Mouse (Mus musculus) midbrain, embryonic 12.5 days (tissue): ENCODE measurements around the gene Zmynd8. TPM values are rescaled to one million over a fixed set of nuclear protein-coding genes. Genes with fewer than 3 reads are reported as not detected.

ENCODE experiments used
- ATAC-seq: fragments of 200-750 bp; cut with Nextera tagmentation; 2 replicates; pipeline ENCODE4 v1.8.0; 2017; ENCODE audit warnings: low read depth, moderate TSS enrichment, moderate library complexity; ENCODE audit not compliant: low FRiP score
- H3K27ac ChIP-seq: fragments of 300-500 bp; sonication (generic); replicated peaks from 2 replicates; pipeline ENCODE4 v1.5.1; 2016; ENCODE audit warnings: mild to moderate bottlenecking
- H3K27me3 ChIP-seq: fragments of 300-500 bp; sonication (generic); 2 replicates; pipeline ENCODE4 v1.6.1; 2016; ENCODE audit warnings: mild to moderate bottlenecking
- H3K36me3 ChIP-seq: fragments of 300-500 bp; sonication (generic); 2 replicates; pipeline ENCODE4 v1.6.1; 2016
- H3K4me1 ChIP-seq: fragments of 300-500 bp; sonication (generic); 2 replicates; pipeline ENCODE4 v1.6.1; 2016
- H3K4me2 ChIP-seq: fragments of 300-500 bp; sonication (generic); replicated peaks from 2 replicates; pipeline ENCODE4 v1.6.1; 2016; ENCODE audit warnings: mild to moderate bottlenecking, moderate library complexity
- H3K4me3 ChIP-seq: fragments of 300-500 bp; sonication (generic); 2 replicates; pipeline ENCODE4 v1.5.1; 2016; ENCODE audit warnings: mild to moderate bottlenecking
- H3K9ac ChIP-seq: fragments of 300-500 bp; sonication (generic); replicated peaks from 2 replicates; pipeline ENCODE4 v1.6.1; 2016; ENCODE audit warnings: mild to moderate bottlenecking, moderate library complexity
- H3K9me3 ChIP-seq: fragments of 300-500 bp; sonication (generic); 2 replicates; pipeline ENCODE4 v1.6.1; 2016; ENCODE audit warnings: mild to moderate bottlenecking
- WGBS: fragments of 180-500 bp; shearing (Covaris S2); methylation state at CpG from one replicate; pipeline ENCODE4 v1.1.7; 2016; 5-methylcytosine and 5-hydroxymethylcytosine counted together
- polyA plus RNA-seq: library from polyadenylated mRNA; unstranded; fragments of >200 nt; fragmentation: Nextera tagmentation; extraction: Ambion mirVana; gene quantifications from 2 replicates; pipeline ENCODE4 v1.2.1, GENCODE M21; 2016

The Zmynd8 gene
- polyA plus RNA-seq, 1 experiment from 2014 or later = 71.2 TPM

GRCm38 (mm10) chr2:165852896-165853633 is 45.8 kb downstream of the Zmynd8 start:
- Histone ChIP-seq H3K36me3 (peaks cover 31% of the 10 kb centered on the region), H3K27ac (0 out of 2 replicates have a peak overlapping the region, but pooled peaks have one; percentile 15), H3K9ac (no peak overlapping the region), H3K4me3 (no peak overlapping the region), H3K4me1 (peaks cover 64% of the 10 kb centered on the region), H3K4me2 (no peak overlapping the region), H3K9me3 (no peaks in the 10 kb centered on the region), H3K27me3 (no peaks in the 10 kb centered on the region)
- no peak for ATAC-seq
- 87% methylated on average over 9 of the region's 9 CpGs for WGBS

- no peak for ATAC-seq
- peaks cover 36% of the 10 kb centered on the region for H3K36me3 ChIP-seq
- 92% methylated on average over 11 of the region's 11 CpGs for WGBS
These were observed 46.4 kb downstream of the Zmynd8 start for GRCm38 (mm10) chr2:165852453-165852852.

GRCm38 (mm10) chr2:165851811-165852415 is 46.9 kb downstream of the Zmynd8 start:
- Histone ChIP-seq H3K4me2 (no peak overlapping the region), H3K27ac (peak overlapping the region; percentile 35; the same call in 1 of the 2 replicates), H3K4me3 (no peak overlapping the region), H3K4me1 (peaks cover 53% of the 10 kb centered on the region), H3K27me3 (no peaks in the 10 kb centered on the region), H3K9me3 (no peaks in the 10 kb centered on the region), H3K36me3 (peaks cover 37% of the 10 kb centered on the region), H3K9ac (no peak overlapping the region)
- ATAC-seq = no peak
- 94% methylated on average over 13 of the region's 13 CpGs for WGBS

More at GRCm38 (mm10) chr2:165852453-165852852, 46.4 kb downstream of the Zmynd8 start:
- Histone ChIP-seq H3K4me2 (no peak overlapping the region), H3K27me3 (no peaks in the 10 kb centered on the region), H3K27ac (no peak overlapping the region), H3K9ac (no peak overlapping the region), H3K9me3 (no peaks in the 10 kb centered on the region), H3K4me1 (peaks cover 58% of the 10 kb centered on the region), H3K4me3 (no peak overlapping the region)

GRCm38 (mm10) chr2:165850826-165851225 is 48.0 kb downstream of the Zmynd8 start:
- ATAC-seq = no peak
- peaks cover 42% of the 10 kb centered on the region for H3K4me1 ChIP-seq
- H3K36me3 ChIP-seq = peaks cover 48% of the 10 kb centered on the region
- no peak overlapping the region for H3K9ac ChIP-seq
- WGBS = 84% methylated on average over 6 of the region's 6 CpGs
- H3K9me3 ChIP-seq = no peaks in the 10 kb centered on the region
- no peak overlapping the region for H3K27ac ChIP-seq
- no peaks in the 10 kb centered on the region for H3K27me3 ChIP-seq
- H3K4me2 ChIP-seq = no peak overlapping the region
- no peak overlapping the region for H3K4me3 ChIP-seq

- ATAC-seq = 0 out of 2 replicates have a peak, but pooled peaks have one; percentile 38
- Histone ChIP-seq H3K9ac (no peak overlapping the region), H3K4me1 (peaks cover 26% of the 10 kb centered on the region), H3K4me2 (no peak overlapping the region), H3K4me3 (no peak overlapping the region), H3K27ac (peak overlapping the region; percentile 47), H3K27me3 (no peaks in the 10 kb centered on the region), H3K36me3 (peaks cover 65% of the 10 kb centered on the region), H3K9me3 (no peaks in the 10 kb centered on the region)
- 41% methylated on average over 5 of the region's 5 CpGs for whole genome bisulfite sequencing
These were observed 49.7 kb downstream of the Zmynd8 start for GRCm38 (mm10) chr2:165849129-165849528.

GRCm38 (mm10) chr2:165846787-165847186 is 52.0 kb downstream of the Zmynd8 start:
- no peak overlapping the region for H3K4me3 ChIP-seq
- H3K4me1 ChIP-seq = peaks cover 17% of the 10 kb centered on the region
- no peaks in the 10 kb centered on the region for H3K27me3 ChIP-seq
- WGBS = 89% methylated on average over 8 of the region's 8 CpGs
- H3K36me3 ChIP-seq = peaks cover 80% of the 10 kb centered on the region
- H3K27ac ChIP-seq = no peak overlapping the region
- no peaks in the 10 kb centered on the region for H3K9me3 ChIP-seq
- no peak for ATAC-seq
- H3K9ac ChIP-seq = no peak overlapping the region
- H3K4me2 ChIP-seq = no peak overlapping the region

GRCm38 (mm10) chr2:165845490-165845889 is 53.3 kb downstream of the Zmynd8 start:
- Histone ChIP-seq H3K36me3 (peaks cover 80% of the 10 kb centered on the region), H3K9ac (no peak overlapping the region), H3K4me3 (no peak overlapping the region), H3K4me1 (peaks cover 15% of the 10 kb centered on the region), H3K9me3 (no peaks in the 10 kb centered on the region), H3K27me3 (no peaks in the 10 kb centered on the region), H3K27ac (no peak overlapping the region), H3K4me2 (no peak overlapping the region)
- WGBS = 90% methylated on average over 22 of the region's 22 CpGs
- no peak for ATAC-seq

- H3K9me3 ChIP-seq = no peaks in the 10 kb centered on the region
- H3K4me2 ChIP-seq = no peak overlapping the region
- WGBS = 96% methylated on average over 6 of the region's 6 CpGs
- H3K4me3 ChIP-seq = no peak overlapping the region
- H3K36me3 ChIP-seq = peaks cover 92% of the 10 kb centered on the region
- no peaks in the 10 kb centered on the region for H3K27me3 ChIP-seq
- peaks cover 11% of the 10 kb centered on the region; the same call in 1 of the 2 replicates for H3K4me1 ChIP-seq
- ATAC-seq = no peak
- no peak overlapping the region for H3K9ac ChIP-seq
- no peak overlapping the region for H3K27ac ChIP-seq
These were observed 55.5 kb downstream of the Zmynd8 start for GRCm38 (mm10) chr2:165843350-165843749.

- H3K27me3 ChIP-seq = no peaks in the 10 kb centered on the region
- H3K36me3 ChIP-seq = peaks cover 96% of the 10 kb centered on the region
- peaks cover 11% of the 10 kb centered on the region; the same call in 1 of the 2 replicates for H3K4me1 ChIP-seq
- no peak for ATAC-seq
- no peak overlapping the region for H3K4me2 ChIP-seq
- WGBS = 99% methylated on average over 10 of the region's 10 CpGs
- H3K9me3 ChIP-seq = no peaks in the 10 kb centered on the region
- H3K9ac ChIP-seq = 0 out of 2 replicates have a peak overlapping the region, but pooled peaks have one; percentile 2
- no peak overlapping the region for H3K27ac ChIP-seq
- H3K4me3 ChIP-seq = no peak overlapping the region
These were observed 56.6 kb downstream of the Zmynd8 start for GRCm38 (mm10) chr2:165842241-165842640.

- Histone ChIP-seq H3K36me3 (peaks cover 99% of the 10 kb centered on the region), H3K4me3 (no peak overlapping the region), H3K27ac (no peak overlapping the region), H3K9me3 (no peaks in the 10 kb centered on the region), H3K4me1 (peaks cover 11% of the 10 kb centered on the region; the same call in 1 of the 2 replicates), H3K9ac (no peak overlapping the region), H3K4me2 (no peak overlapping the region), H3K27me3 (no peaks in the 10 kb centered on the region)
- WGBS = 88% methylated on average over 6 of the region's 6 CpGs
- ATAC-seq = no peak
These were observed 57.0 kb downstream of the Zmynd8 start for GRCm38 (mm10) chr2:165841805-165842204.

- peaks cover 99% of the 10 kb centered on the region for H3K36me3 ChIP-seq
These were observed 58.0 kb downstream of the Zmynd8 start for GRCm38 (mm10) chr2:165840852-165841251.

GRCm38 (mm10) chr2:165839317-165839652 is 59.5 kb downstream of the Zmynd8 start:
- Histone ChIP-seq H3K27ac (peak overlapping the region; percentile 54), H3K9ac (no peak overlapping the region), H3K4me3 (no peak overlapping the region), H3K9me3 (no peaks in the 10 kb centered on the region), H3K4me1 (peaks cover 11% of the 10 kb centered on the region; the same call in 1 of the 2 replicates), H3K27me3 (no peaks in the 10 kb centered on the region), H3K4me2 (no peak overlapping the region), H3K36me3 (peaks cover 99% of the 10 kb centered on the region)
- 84% methylated on average over 2 of the region's 2 CpGs for WGBS
- ATAC-seq = no peak

More at GRCm38 (mm10) chr2:165840852-165841251, 58.0 kb downstream of the Zmynd8 start:
- Histone ChIP-seq H3K4me2 (no peak overlapping the region), H3K27ac (no peak overlapping the region), H3K4me3 (no peak overlapping the region), H3K4me1 (peaks cover 11% of the 10 kb centered on the region; the same call in 1 of the 2 replicates), H3K27me3 (no peaks in the 10 kb centered on the region), H3K9ac (no peak overlapping the region), H3K9me3 (no peaks in the 10 kb centered on the region)
- no peak for ATAC-seq
- WGBS = 94% methylated on average over 7 of the region's 7 CpGs
